Mouse (Mus musculus): Measurements from ENCODE around the gene Gnao1. TPM values are rescaled to one million over a fixed set of nuclear protein-coding genes. Genes with fewer than 3 reads are reported as not detected.

The Gnao1 gene
- polyA plus RNA-seq, 1 experiment, result not detected

DNA sequence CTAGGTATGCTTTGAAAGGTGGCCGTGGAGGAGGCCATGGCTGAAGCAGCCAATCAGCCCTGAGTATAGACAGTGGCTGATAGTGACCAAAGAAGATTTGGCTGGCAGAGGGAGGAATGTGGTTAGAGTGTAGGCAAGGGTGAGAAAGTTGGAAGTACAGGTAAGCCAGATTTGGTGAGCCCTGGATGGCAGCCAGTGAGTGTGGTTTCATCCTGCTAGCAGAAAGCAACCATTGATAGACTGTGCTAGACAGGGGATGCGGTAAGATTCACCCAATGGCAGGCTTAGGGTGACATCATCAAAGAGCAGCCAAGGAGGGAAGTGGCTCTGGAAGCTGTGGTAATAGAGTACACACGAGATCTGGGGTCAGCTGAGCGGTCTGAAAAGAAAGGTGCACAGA, 88.8 kb downstream of the Gnao1 start:
- H3K4me3 ChIP-seq (ENCODE audit: insufficient read depth, low read depth, low read length), result no peak overlapping the region
- H3K27ac ChIP-seq (ENCODE audit: insufficient read depth, low read depth, low read length), result no peak overlapping the region
- TF ChIP-seq CTCF (IDR thresholded peaks at IDR 0.05; ENCODE audit: insufficient read depth, low read depth, low read length), result no peak
- no peak for TF ChIP-seq POLR2A (IDR thresholded peaks at IDR 0.05; ENCODE audit: insufficient read depth, low read depth, low read length)
- peaks cover 9% of the 10 kb centered on the region for H3K4me1 ChIP-seq (ENCODE audit: control insufficient read depth, insufficient read depth, low read length)
- WGBS, result 75% methylated on average over 4 of the region's 4 CpGs

DNA sequence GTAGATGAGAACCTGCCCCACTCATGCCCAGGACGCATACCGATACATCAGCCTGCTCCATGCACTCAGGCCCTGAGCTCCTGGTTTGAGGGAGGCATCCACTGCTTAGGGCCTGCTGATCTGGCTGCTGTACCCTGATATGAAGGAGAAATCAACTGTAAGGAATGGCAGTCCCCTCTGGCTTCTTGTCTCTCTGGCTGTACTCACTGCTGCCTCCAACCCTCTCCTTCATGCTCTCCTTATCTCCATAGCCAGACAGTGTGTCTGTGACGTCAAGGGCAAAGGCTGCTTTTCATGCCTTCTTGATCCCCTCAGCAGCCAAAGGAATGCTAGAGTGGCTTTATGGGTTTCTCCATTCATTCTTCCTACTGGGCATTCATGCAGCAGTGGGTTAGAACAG, 92.3 kb downstream of the Gnao1 start:
- Histone ChIP-seq H3K4me3 (ENCODE audit: insufficient read depth, low read depth, low read length) (no peak overlapping the region), H3K27ac (ENCODE audit: insufficient read depth, low read depth, low read length) (no peak overlapping the region), H3K4me1 (ENCODE audit: control insufficient read depth, insufficient read depth, low read length) (peaks cover 16% of the 10 kb centered on the region)
- TF ChIP-seq CTCF (IDR thresholded peaks at IDR 0.05; ENCODE audit: insufficient read depth, low read depth, low read length), result no peak
- TF ChIP-seq POLR2A (IDR thresholded peaks at IDR 0.05; ENCODE audit: insufficient read depth, low read depth, low read length), result no peak
- 76% methylated on average over 3 of the region's 3 CpGs for WGBS

DNA sequence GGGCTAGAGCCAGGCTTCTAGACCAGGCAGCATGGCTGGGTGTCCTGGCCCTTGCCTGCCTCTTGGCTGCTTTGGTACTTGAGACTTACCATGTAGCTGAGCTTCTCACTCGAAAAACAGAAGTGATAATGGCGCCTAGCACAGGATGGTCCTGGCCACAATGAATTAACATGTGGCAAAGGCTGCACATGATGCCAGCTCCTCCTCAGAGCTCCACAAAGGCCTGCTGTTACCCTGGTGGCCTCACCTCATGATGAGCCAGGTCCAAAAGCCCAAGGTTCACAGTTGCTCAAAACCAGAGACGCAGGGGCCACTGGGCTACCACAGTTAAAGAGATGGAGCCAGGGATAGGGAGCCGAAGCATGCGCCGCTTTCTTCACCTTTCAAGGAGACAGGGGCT, 97.2 kb downstream of the Gnao1 start:
- Histone ChIP-seq H3K27ac (ENCODE audit: insufficient read depth, low read depth, low read length) (no peak overlapping the region), H3K4me3 (ENCODE audit: insufficient read depth, low read depth, low read length) (no peak overlapping the region), H3K4me1 (ENCODE audit: control insufficient read depth, insufficient read depth, low read length) (peaks cover 34% of the 10 kb centered on the region)
- TF ChIP-seq POLR2A (IDR thresholded peaks at IDR 0.05; ENCODE audit: insufficient read depth, low read depth, low read length) (no peak), CTCF (IDR thresholded peaks at IDR 0.05; ENCODE audit: insufficient read depth, low read depth, low read length) (no peak)
- 89% methylated on average over 6 of the region's 6 CpGs for WGBS

DNA sequence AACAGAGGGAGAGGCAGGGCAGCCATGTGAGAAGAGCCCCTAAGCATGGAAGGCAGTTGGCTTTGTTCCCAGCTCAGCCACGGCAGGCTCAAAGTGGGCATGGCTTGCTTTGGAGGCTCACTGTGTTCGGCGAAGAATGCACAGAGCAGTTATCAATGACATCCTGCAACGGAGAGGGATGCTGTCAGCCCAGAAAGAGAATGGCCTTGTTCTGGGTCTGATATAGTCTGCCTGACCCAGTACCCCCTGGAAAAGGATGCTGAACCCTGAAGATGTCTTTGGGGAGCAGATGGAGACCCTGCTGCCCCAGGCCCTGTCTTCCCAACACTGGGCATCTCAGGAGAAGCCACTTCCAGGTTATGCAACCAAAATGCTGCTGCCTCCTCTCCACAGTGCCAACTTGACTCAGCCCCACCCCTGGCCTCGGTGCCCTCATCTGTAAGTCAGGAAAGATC, 98.2 kb downstream of the Gnao1 start:
- peaks cover 38% of the 10 kb centered on the region for H3K4me1 ChIP-seq (ENCODE audit: control insufficient read depth, insufficient read depth, low read length)
- 32% methylated on average over 5 of the region's 5 CpGs for WGBS
- H3K4me3 ChIP-seq (ENCODE audit: insufficient read depth, low read depth, low read length), result no peak overlapping the region
- H3K27ac ChIP-seq (ENCODE audit: insufficient read depth, low read depth, low read length), result peak overlapping the region; percentile 21
- TF ChIP-seq CTCF (IDR thresholded peaks at IDR 0.05; ENCODE audit: insufficient read depth, low read depth, low read length) (no peak), POLR2A (IDR thresholded peaks at IDR 0.05; ENCODE audit: insufficient read depth, low read depth, low read length) (no peak)

DNA sequence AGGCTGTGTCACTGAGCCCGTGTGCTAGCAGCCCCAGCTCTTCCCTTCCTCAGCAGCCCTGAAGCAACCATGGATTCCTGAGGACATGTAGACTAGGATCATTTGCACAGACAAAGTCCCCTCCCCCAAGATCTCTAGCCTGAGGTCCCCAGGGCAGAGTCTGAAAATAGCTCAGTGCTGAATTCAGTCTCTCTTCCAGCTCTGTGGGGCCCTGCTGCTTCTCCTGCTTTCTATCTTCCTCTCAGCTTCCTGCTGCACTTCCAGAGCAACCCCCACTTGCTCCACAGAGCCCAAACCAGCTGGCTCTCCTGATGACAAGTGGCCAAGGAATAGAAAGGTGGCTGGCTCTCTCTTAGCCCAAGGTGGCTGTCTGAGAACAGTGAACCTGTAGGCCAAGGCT, 98.8 kb downstream of the Gnao1 start:
- no peak for TF ChIP-seq CTCF (IDR thresholded peaks at IDR 0.05; ENCODE audit: insufficient read depth, low read depth, low read length)
- TF ChIP-seq POLR2A (IDR thresholded peaks at IDR 0.05; ENCODE audit: insufficient read depth, low read depth, low read length), result no peak
- peaks cover 36% of the 10 kb centered on the region for H3K4me1 ChIP-seq (ENCODE audit: control insufficient read depth, insufficient read depth, low read length)
- H3K4me3 ChIP-seq (ENCODE audit: insufficient read depth, low read depth, low read length), result no peak overlapping the region
- H3K27ac ChIP-seq (ENCODE audit: insufficient read depth, low read depth, low read length), result peak overlapping the region; percentile 21
- WGBS, result 37% methylated on average over 1 of the region's 1 CpGs

DNA sequence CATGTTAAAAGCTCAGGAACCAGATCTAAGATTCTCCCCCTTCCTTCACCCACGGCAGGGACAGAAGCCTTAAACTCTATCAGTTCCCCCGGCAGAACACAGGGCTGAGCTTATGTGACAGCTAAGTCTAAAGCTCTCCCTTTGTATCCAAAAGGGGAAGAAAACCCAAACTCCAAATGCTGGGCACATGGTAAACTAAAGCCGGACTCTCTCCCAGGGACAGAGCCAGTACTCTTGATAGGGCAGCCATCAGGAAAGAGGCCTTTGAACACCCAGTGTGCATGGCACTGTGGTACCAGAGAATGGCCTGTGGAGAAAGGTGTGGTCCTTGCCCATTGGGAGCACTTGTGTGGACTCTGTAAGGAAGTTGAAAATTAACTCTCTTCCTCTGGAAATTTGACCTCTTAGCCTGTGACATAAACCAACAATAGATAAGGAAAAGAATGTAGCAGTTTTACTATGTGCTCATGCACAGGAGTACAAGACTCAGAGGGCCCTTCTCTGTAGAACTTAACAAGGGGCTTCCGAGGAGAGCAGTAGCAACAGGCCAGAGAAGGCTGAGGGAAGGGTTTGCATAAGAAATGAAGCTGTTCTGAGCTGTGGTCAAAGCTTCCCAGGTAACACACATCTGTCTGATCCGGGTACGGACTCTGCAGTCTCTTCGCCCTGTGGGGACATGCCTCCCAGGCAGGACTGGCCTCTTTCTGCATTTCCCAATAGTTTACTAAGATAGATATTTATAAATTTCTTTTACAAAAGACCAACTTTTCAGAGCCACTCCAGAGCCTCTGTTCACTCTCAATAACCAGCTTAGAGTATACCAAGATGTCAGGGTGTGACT, 102.2 kb downstream of the Gnao1 start:
- 71% methylated on average over 7 of the region's 7 CpGs for WGBS
- H3K4me3 ChIP-seq (ENCODE audit: insufficient read depth, low read depth, low read length), result no peak overlapping the region
- no peak for TF ChIP-seq CTCF (IDR thresholded peaks at IDR 0.05; ENCODE audit: insufficient read depth, low read depth, low read length)
- no peak for TF ChIP-seq POLR2A (IDR thresholded peaks at IDR 0.05; ENCODE audit: insufficient read depth, low read depth, low read length)
- peaks cover 32% of the 10 kb centered on the region for H3K4me1 ChIP-seq (ENCODE audit: control insufficient read depth, insufficient read depth, low read length)
- H3K27ac ChIP-seq (ENCODE audit: insufficient read depth, low read depth, low read length), result no peak overlapping the region

DNA sequence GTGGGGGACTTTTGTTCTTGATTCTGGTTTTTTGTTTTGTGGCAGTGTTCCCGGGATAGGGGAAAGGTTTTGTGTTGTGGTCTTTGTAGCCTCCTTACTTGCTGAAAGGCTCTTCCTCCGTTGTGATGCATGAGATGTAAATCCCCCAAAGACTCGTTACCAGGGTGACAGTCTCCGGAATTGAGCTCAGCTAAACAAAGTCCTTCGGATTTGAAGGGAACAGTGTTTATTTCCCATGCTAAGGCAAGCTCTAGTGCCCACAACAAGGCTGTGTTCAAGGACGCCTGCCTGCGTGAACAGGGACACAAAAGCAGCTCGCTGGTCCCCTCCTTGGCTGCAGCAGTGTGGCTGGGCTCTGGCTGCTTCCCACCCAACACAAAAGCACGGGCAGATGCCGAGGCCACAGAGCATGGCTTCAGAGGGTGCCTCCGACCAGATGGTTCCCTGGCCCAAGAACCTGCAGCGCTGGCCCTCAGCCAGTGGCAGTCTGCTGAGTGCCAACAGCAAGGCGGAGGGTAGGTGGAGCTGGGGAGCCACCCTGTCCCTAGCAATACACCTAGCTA, 108.2 kb downstream of the Gnao1 start:
- WGBS, result 37% methylated on average over 13 of the region's 13 CpGs
- Histone ChIP-seq H3K4me1 (ENCODE audit: control insufficient read depth, insufficient read depth, low read length) (peaks cover 34% of the 10 kb centered on the region), H3K27ac (ENCODE audit: insufficient read depth, low read depth, low read length) (no peak overlapping the region), H3K4me3 (ENCODE audit: insufficient read depth, low read depth, low read length) (no peak overlapping the region)
- TF ChIP-seq POLR2A (IDR thresholded peaks at IDR 0.05; ENCODE audit: insufficient read depth, low read depth, low read length), result no peak
- TF ChIP-seq CTCF (IDR thresholded peaks at IDR 0.05; ENCODE audit: insufficient read depth, low read depth, low read length), result no peak

DNA sequence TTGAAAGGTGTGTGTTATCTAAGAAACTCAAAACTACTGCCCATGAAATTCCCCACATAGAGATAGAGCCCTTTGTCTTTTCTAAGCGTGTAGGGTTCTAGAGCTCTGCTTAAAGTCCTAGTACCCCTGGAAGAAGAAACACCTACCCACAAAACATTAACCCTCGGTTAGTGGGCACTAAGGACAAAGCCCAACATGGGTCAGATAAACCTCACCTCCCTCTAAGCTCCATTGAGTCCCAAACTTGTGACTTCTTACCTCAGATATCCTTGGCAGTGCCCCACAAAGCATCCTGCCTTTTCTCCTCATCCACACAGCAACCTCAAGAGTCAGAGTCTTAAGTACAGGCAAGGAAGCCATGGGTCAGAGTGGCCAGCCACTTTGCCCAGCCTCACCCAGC, 108.8 kb downstream of the Gnao1 start:
- WGBS, result 57% methylated on average over 2 of the region's 2 CpGs
- no peak for TF ChIP-seq POLR2A (IDR thresholded peaks at IDR 0.05; ENCODE audit: insufficient read depth, low read depth, low read length)
- TF ChIP-seq CTCF (IDR thresholded peaks at IDR 0.05; ENCODE audit: insufficient read depth, low read depth, low read length), result no peak
- H3K4me3 ChIP-seq (ENCODE audit: insufficient read depth, low read depth, low read length), result no peak overlapping the region
- peak overlapping the region; percentile 32; the same call in 1 of the 2 replicates for H3K27ac ChIP-seq (ENCODE audit: insufficient read depth, low read depth, low read length)
- peaks cover 38% of the 10 kb centered on the region for H3K4me1 ChIP-seq (ENCODE audit: control insufficient read depth, insufficient read depth, low read length)

DNA sequence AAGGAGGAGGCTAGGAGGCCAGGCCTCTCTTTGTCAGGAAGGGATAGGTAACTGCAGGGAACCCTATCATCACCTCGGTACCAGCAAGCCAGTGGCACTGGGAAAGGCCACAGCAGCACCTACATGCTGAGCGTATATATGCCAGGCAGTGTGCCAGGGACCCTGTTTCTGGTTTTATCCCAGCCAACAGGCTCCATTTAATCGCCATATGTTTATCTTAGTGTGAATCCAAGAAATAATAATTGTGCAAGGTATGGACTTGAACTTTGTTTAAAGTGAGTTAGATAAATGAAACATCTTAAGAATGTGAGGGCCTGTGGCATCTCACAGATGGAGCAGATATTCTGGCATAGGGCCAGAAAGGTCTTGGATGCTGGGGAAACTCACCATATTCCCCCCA, 109.7 kb downstream of the Gnao1 start:
- Histone ChIP-seq H3K27ac (ENCODE audit: insufficient read depth, low read depth, low read length) (peak overlapping the region; percentile 29), H3K4me3 (ENCODE audit: insufficient read depth, low read depth, low read length) (no peak overlapping the region), H3K4me1 (ENCODE audit: control insufficient read depth, insufficient read depth, low read length) (peaks cover 45% of the 10 kb centered on the region)
- TF ChIP-seq CTCF (IDR thresholded peaks at IDR 0.05; ENCODE audit: insufficient read depth, low read depth, low read length) (no peak), POLR2A (IDR thresholded peaks at IDR 0.05; ENCODE audit: insufficient read depth, low read depth, low read length) (no peak)
- 36% methylated on average over 3 of the region's 3 CpGs for WGBS

Measured in olfactory bulb, adult 2 months (tissue).